Mouse (Mus musculus) kidney, embryonic 15.5 days (tissue): ENCODE measurements around the gene Fbxl3. TPM values are rescaled to one million over a fixed set of nuclear protein-coding genes. Genes with fewer than 3 reads are reported as not detected.

Source experiments
- ATAC-seq: fragments of 200-750 bp; cut with Nextera tagmentation; replicated peaks from 2 replicates; pipeline ENCODE4 v1.8.0; 2017; ENCODE audit warnings: moderate TSS enrichment; ENCODE audit not compliant: low FRiP score
- H3K27ac ChIP-seq: fragments of 300-500 bp; sonication (generic); 2 replicates; pipeline ENCODE4 v1.5.1; 2015; ENCODE audit warnings: mild to moderate bottlenecking, inconsistent platforms
- H3K27me3 ChIP-seq: fragments of 300-500 bp; sonication (generic); 2 replicates; pipeline ENCODE4 v1.6.1; 2015; ENCODE audit warnings: inconsistent platforms
- H3K36me3 ChIP-seq: fragments of 300-500 bp; sonication (generic); 2 replicates; pipeline ENCODE4 v1.6.1; 2015; ENCODE audit warnings: inconsistent platforms
- H3K4me1 ChIP-seq: fragments of 300-500 bp; sonication (generic); 2 replicates; pipeline ENCODE4 v1.6.1; 2015; ENCODE audit warnings: inconsistent platforms
- H3K4me2 ChIP-seq: fragments of 300-500 bp; sonication (generic); 2 replicates; pipeline ENCODE4 v1.6.1; 2015; ENCODE audit warnings: moderate library complexity, mild to moderate bottlenecking, inconsistent platforms
- H3K4me3 ChIP-seq: fragments of 300-500 bp; sonication (generic); replicated peaks from 2 replicates; pipeline ENCODE4 v1.5.1; 2015; ENCODE audit warnings: mild to moderate bottlenecking, inconsistent platforms
- H3K9ac ChIP-seq: fragments of 300-500 bp; sonication (generic); 2 replicates; pipeline ENCODE4 v1.6.1; 2015; ENCODE audit warnings: mild to moderate bottlenecking, inconsistent platforms
- H3K9me3 ChIP-seq: fragments of 300-500 bp; sonication (generic); replicated peaks from 2 replicates; pipeline ENCODE4 v1.6.1; 2016; ENCODE audit warnings: inconsistent platforms
- WGBS: fragments of 180-500 bp; shearing (Covaris S2); methylation state at CpG from one replicate; pipeline ENCODE4 v1.1.7; 2015; ENCODE audit warnings: mixed read lengths; 5-methylcytosine and 5-hydroxymethylcytosine counted together
- polyA plus RNA-seq: library from polyadenylated mRNA; unstranded; fragments of >200 nt; fragmentation: Nextera tagmentation; extraction: Ambion mirVana; gene quantifications from 2 replicates; pipeline ENCODE4 v1.2.1, GENCODE M21; 2015

Fbxl3 gene
- polyA plus RNA-seq, 1 experiment from 2014 or later, result 22.8 TPM

GRCm38 (mm10) chr14:103065294-103066167 lies 33.8 kb downstream of the Fbxl3 start:
- 11% methylated on average over 10 of the region's 10 CpGs for WGBS
- no peak overlapping the region for H3K4me2 ChIP-seq
- H3K9me3 ChIP-seq, result no peaks in the 10 kb centered on the region

DNA sequence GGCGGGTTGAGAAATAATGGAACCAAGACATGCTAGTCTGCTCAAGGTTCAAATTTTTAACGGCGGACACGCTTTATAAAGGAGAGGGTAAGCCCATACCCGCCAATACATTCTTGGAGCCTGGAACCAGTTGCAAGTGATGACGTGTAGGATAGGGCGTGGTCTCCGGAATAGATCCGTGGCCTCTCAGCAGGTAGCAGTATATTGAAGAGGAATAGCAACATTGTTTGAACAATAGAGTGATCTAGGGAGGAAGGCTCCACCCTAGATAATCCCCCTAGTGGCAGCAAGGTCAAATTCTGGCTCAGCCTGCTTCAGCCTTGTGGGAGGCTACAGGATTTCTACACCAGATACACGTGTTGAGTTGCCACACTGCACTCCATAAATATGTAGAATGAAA lies 39.9 kb downstream of the Fbxl3 start:
- H3K9ac ChIP-seq, result no peak overlapping the region
- no peak overlapping the region for H3K4me3 ChIP-seq
- no peaks in the 10 kb centered on the region for H3K36me3 ChIP-seq
- no peaks in the 10 kb centered on the region for H3K9me3 ChIP-seq
- H3K4me2 ChIP-seq, result no peak overlapping the region
- WGBS, result 84% methylated on average over 10 of the region's 10 CpGs
- ATAC-seq, result no peak
- no peaks in the 10 kb centered on the region for H3K4me1 ChIP-seq
- no peak overlapping the region for H3K27ac ChIP-seq
- no peaks in the 10 kb centered on the region for H3K27me3 ChIP-seq

More at GRCm38 (mm10) chr14:103065294-103066167, 33.8 kb downstream of the Fbxl3 start:
- no peak overlapping the region for H3K4me3 ChIP-seq
- H3K27me3 ChIP-seq, result no peaks in the 10 kb centered on the region
- no peak for ATAC-seq
- peaks cover 7% of the 10 kb centered on the region for H3K4me1 ChIP-seq
- H3K27ac ChIP-seq, result no peak overlapping the region
- no peaks in the 10 kb centered on the region for H3K36me3 ChIP-seq
- no peak overlapping the region for H3K9ac ChIP-seq

DNA sequence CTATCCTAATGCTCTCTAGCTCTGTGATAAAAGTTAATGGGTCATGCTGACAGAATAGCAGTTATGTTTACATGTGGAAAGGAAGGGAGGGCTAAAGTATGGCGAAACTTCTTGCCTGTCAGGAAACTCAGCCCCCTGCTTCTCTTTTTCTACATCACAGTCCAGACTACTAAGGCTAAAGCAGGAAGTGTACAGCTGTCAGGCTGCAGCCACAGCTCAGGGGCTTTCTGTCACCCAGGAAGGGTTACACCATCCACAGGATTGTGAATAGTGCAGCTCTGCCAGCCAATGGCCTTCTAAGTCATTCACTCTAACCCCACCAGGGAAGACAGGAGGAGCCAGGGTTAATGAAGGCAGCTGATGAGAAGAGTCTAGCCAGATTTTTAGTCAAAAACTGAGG lies 40.4 kb downstream of the Fbxl3 start:
- Histone ChIP-seq H3K9ac (no peak overlapping the region), H3K27ac (no peak overlapping the region), H3K27me3 (no peaks in the 10 kb centered on the region), H3K4me1 (no peaks in the 10 kb centered on the region), H3K9me3 (no peaks in the 10 kb centered on the region), H3K4me3 (no peak overlapping the region), H3K36me3 (no peaks in the 10 kb centered on the region), H3K4me2 (no peak overlapping the region)
- 21% methylated on average over 1 of the region's 1 CpGs for WGBS
- ATAC-seq, result no peak

GRCm38 (mm10) chr14:103056601-103057000 lies 42.8 kb downstream of the Fbxl3 start:
- ATAC-seq, result no peak
- H3K4me1 ChIP-seq, result no peaks in the 10 kb centered on the region
- no peaks in the 10 kb centered on the region for H3K36me3 ChIP-seq
- no peaks in the 10 kb centered on the region for H3K9me3 ChIP-seq
- H3K27me3 ChIP-seq, result no peaks in the 10 kb centered on the region
- WGBS, result 87% methylated on average over 7 of the region's 7 CpGs
- no peak overlapping the region for H3K27ac ChIP-seq
- no peak overlapping the region for H3K9ac ChIP-seq
- H3K4me2 ChIP-seq, result no peak overlapping the region
- H3K4me3 ChIP-seq, result no peak overlapping the region

DNA sequence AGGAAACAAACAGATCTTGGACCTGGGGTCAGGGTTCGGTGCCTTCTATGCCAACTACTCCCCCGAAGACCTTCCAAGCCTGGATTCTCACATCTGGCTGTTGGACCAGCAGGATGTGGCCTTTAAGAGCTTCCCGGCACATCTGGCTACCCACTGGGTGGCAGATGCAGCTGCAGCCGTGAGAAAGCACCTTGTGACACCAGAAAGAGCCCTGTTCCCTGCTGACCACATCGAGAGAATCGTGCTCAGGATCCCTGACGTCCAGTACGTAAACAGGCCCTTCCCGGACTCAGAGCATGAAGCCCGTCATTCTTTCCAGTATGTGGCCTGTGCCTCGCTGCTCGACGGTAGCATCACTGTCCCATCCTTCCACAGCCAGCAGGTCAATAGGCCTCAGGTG lies 44.6 kb downstream of the Fbxl3 start:
- Histone ChIP-seq H3K9me3 (no peaks in the 10 kb centered on the region), H3K36me3 (no peaks in the 10 kb centered on the region), H3K27ac (no peak overlapping the region), H3K9ac (no peak overlapping the region), H3K4me2 (no peak overlapping the region), H3K27me3 (no peaks in the 10 kb centered on the region), H3K4me1 (no peaks in the 10 kb centered on the region), H3K4me3 (no peak overlapping the region)
- no peak for ATAC-seq
- 85% methylated on average over 13 of the region's 13 CpGs for WGBS

DNA sequence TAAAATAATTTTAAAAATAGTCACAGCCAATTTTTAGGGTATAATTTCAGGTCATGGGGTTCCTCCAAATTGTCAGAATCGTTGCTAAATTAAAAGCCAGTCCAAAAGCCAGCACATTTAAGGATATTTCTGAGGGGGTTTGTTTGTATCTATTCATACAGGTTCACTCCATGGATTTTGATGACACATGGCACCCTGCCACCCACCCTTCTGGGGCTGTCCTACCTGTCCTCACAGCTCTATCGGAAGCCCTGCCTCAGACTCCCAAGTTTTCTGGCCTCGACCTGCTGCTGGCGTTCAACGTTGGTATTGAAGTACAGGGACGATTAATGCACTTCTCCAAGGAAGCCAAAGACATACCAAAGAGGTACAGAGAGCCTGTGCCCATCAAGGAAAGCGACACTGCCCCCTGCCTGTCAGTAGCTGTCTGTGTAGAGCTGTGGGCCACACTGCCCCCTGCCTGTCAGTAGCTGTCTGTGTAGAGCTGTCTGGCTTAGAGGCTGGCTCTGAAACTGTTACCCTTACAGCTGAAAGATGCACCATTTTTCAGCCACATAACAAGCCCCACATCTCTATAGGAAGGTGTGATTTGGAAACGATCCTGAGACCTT lies 48.1 kb downstream of the Fbxl3 start:
- WGBS, result 38% methylated on average over 8 of the region's 8 CpGs
- Histone ChIP-seq H3K27me3 (no peaks in the 10 kb centered on the region), H3K36me3 (no peaks in the 10 kb centered on the region), H3K4me3 (no peak overlapping the region), H3K4me1 (no peaks in the 10 kb centered on the region), H3K4me2 (no peak overlapping the region), H3K9me3 (no peaks in the 10 kb centered on the region), H3K9ac (no peak overlapping the region), H3K27ac (no peak overlapping the region)
- ATAC-seq, result peak; percentile 91

- no peak overlapping the region for H3K4me2 ChIP-seq
- H3K27me3 ChIP-seq, result no peaks in the 10 kb centered on the region
- no peak overlapping the region for H3K4me3 ChIP-seq
- no peak overlapping the region for H3K9ac ChIP-seq
- no peaks in the 10 kb centered on the region for H3K4me1 ChIP-seq
- WGBS, result 81% methylated on average over 11 of the region's 11 CpGs
- no peaks in the 10 kb centered on the region for H3K36me3 ChIP-seq
- no peak overlapping the region for H3K27ac ChIP-seq
- no peaks in the 10 kb centered on the region for H3K9me3 ChIP-seq
- ATAC-seq, result no peak
Observed at GRCm38 (mm10) chr14:103048292-103049086, 50.9 kb downstream of the Fbxl3 start.

DNA sequence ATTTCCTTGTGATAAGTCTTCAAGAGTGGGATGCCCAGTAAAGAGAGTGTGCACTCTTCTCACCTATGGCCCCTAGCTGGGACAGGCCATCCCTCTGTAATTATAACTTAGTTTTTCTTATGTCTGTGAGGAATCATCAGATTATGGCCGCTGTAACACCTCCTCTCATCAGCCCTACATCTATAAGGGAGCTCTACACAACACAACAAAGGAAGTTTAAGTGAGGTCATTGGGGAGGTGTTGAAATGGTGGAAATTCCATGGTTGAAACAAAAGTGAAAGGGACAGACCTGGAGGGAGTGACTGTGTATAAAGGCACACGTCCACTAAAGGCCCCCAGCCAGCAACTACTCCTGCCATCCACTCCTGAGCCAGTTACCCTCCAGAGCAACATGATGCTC lies 52.7 kb downstream of the Fbxl3 start, which contains the start of gene Acod1:
Acod1 (plus strand) TSS at position 301 of the 400 bp plus-strand sequence.
- Histone ChIP-seq H3K27ac (no peak within 1 kb of the TSS), H3K4me2 (no peak within 1 kb of the TSS), H3K27me3 (no peaks in the 10 kb centered on the region), H3K9ac (no peak within 1 kb of the TSS), H3K4me1 (no peaks in the 10 kb centered on the region), H3K36me3 (no peaks in the 10 kb centered on the region), H3K4me3 (no peak within 1 kb of the TSS), H3K9me3 (no peaks in the 10 kb centered on the region)
- 75% methylated on average over 2 of the region's 2 CpGs for WGBS
- ATAC-seq, result no peak

- ATAC-seq, result no peak
- Histone ChIP-seq H3K4me1 (no peaks in the 10 kb centered on the region), H3K4me3 (no peak overlapping the region), H3K9ac (no peak overlapping the region), H3K36me3 (no peaks in the 10 kb centered on the region), H3K9me3 (no peaks in the 10 kb centered on the region), H3K27ac (no peak overlapping the region), H3K4me2 (no peak overlapping the region), H3K27me3 (no peaks in the 10 kb centered on the region)
- WGBS, result 83% methylated on average over 3 of the region's 3 CpGs
Observed at GRCm38 (mm10) chr14:103037016-103037415, 62.4 kb downstream of the Fbxl3 start.

DNA sequence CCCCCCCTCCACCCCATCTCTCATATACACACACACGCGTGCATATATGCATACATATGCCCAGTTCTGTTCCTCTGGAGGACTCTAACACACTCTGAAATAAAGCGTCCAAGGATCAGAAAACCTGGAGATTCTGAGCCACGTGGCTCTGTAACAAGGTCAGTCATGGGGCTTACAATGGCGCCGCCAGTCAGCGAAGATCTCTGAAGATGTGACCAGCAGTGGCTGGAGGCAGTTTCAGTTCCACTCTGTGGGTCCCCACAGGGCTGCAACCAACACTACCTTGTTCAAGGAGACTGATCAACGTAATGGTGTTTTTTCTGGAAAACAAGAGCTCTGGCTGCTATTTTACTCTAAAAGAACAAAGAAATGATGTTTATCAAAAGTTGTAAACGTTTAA lies 65.3 kb downstream of the Fbxl3 start:
- no peaks in the 10 kb centered on the region for H3K9me3 ChIP-seq
- ATAC-seq, result no peak
- no peaks in the 10 kb centered on the region for H3K27me3 ChIP-seq
- no peak overlapping the region for H3K4me2 ChIP-seq
- no peak overlapping the region for H3K27ac ChIP-seq
- H3K9ac ChIP-seq, result no peak overlapping the region
- no peaks in the 10 kb centered on the region for H3K4me1 ChIP-seq
- H3K36me3 ChIP-seq, result no peaks in the 10 kb centered on the region
- no peak overlapping the region for H3K4me3 ChIP-seq
- WGBS, result 85% methylated on average over 9 of the region's 9 CpGs

- Histone ChIP-seq H3K4me2 (no peak overlapping the region), H3K9me3 (no peaks in the 10 kb centered on the region), H3K27me3 (no peaks in the 10 kb centered on the region), H3K4me1 (no peaks in the 10 kb centered on the region), H3K9ac (no peak overlapping the region), H3K36me3 (no peaks in the 10 kb centered on the region), H3K27ac (peak overlapping the region; percentile 75; the same call in 1 of the 2 replicates), H3K4me3 (no peak overlapping the region)
- 50% methylated on average over 10 of the region's 10 CpGs for WGBS
- ATAC-seq, result peak; percentile 79
Observed at GRCm38 (mm10) chr14:103033271-103033823, 66.0 kb downstream of the Fbxl3 start.
